Mouse (Mus musculus): ENCODE results near the gene Mt4. TPM values are rescaled to one million over a fixed set of nuclear protein-coding genes. Genes with fewer than 3 reads are reported as not detected.

Mt4 gene
- polyA plus RNA-seq, 1 experiment from 2014 or later, result not detected

DNA sequence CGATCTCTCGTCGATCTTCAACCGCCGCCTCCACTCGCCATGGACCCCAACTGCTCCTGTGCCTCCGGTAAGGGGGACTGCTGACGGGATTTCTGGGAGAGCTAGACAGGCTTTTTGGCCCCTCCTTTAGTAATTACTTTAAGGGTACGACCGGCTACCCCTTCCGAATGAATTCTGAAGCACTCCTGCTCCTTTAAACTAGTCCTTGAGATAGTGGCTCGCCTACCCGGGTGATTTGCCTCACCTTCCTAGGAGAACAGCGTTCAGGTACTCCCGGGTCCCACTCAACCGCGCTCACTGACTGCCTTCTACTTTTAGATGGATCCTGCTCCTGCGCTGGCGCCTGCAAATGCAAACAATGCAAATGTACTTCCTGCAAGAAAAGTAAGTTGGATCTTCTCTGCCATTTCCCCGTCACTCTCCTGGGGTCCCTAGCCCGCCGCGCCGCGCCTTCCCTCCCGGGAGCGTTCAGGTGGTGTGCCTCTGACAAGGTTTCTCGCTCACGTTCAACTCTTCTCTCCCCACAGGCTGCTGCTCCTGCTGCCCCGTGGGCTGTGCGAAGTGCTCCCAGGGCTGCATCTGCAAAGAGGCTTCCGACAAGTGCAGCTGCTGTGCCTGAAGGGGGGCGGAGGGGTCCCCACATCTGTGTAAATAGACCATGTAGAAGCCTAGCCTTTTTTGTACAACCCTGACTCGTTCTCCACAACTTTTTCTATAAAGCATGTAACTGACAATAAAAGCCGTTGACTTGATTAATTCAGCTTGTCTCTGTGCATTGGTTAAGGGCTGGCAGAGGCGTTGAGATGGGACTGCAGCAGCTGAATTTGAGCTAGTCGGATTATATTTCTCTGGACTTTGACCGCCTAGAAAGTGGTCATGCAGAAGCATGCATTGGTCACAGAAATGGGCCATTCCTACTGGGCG, 36.1 kb downstream of the Mt4 start:
- WGBS, result 2% methylated on average over 39 of the region's 39 CpGs
- H3K4me2 ChIP-seq, result peak overlapping the region; percentile 92
- no peaks in the 10 kb centered on the region for H3K9me3 ChIP-seq
- H3K27me3 ChIP-seq, result peaks cover 85% of the 10 kb centered on the region
- peak overlapping the region; percentile 46 for H3K4me3 ChIP-seq
- no peak for ATAC-seq (ENCODE audit: borderline replicate concordance, extremely low read depth, low FRiP score, low TSS enrichment)
- H3K27ac ChIP-seq, result 0 out of 2 replicates have a peak overlapping the region, but pooled peaks have one; percentile 37
- H3K36me3 ChIP-seq, result no peaks in the 10 kb centered on the region
- H3K4me1 ChIP-seq, result peaks cover 24% of the 10 kb centered on the region
- 0 out of 2 replicates have a peak overlapping the region, but pooled peaks have one; percentile 40 for H3K9ac ChIP-seq

DNA sequence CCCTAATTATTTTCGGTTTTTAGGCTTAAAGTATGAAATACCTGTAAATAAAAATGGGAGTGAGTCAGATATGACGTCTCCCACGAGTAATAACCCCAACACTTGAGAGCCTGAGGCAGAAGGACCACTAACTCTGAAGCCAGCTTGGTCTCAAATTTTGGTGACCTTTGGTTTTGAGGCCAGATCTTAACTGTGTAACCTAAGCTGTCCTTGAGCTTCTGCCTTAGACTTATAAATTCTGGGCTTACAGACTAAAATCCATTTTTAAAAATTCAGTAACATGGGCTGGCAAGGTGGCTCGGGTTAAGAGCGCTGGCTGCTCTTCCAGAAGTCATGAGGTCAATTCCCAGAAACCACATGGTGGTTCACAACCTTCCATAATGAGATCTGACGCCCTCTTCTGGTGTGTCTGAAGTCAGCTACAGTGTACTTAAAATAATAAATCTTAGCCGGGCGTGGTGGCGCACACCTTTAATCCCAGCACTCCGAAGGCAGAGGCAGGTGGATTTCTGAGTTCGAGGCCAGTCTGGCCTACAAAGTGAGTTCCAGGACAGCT, 36.9 kb downstream of the Mt4 start:
- Histone ChIP-seq H3K9ac (no peak overlapping the region), H3K4me1 (peaks cover 24% of the 10 kb centered on the region), H3K9me3 (no peaks in the 10 kb centered on the region), H3K27me3 (peaks cover 89% of the 10 kb centered on the region), H3K27ac (no peak overlapping the region), H3K4me2 (peak overlapping the region; percentile 92), H3K4me3 (no peak overlapping the region), H3K36me3 (no peaks in the 10 kb centered on the region)
- no peak for ATAC-seq (ENCODE audit: borderline replicate concordance, extremely low read depth, low FRiP score, low TSS enrichment)
- WGBS, result 56% methylated on average over 11 of the region's 11 CpGs

DNA sequence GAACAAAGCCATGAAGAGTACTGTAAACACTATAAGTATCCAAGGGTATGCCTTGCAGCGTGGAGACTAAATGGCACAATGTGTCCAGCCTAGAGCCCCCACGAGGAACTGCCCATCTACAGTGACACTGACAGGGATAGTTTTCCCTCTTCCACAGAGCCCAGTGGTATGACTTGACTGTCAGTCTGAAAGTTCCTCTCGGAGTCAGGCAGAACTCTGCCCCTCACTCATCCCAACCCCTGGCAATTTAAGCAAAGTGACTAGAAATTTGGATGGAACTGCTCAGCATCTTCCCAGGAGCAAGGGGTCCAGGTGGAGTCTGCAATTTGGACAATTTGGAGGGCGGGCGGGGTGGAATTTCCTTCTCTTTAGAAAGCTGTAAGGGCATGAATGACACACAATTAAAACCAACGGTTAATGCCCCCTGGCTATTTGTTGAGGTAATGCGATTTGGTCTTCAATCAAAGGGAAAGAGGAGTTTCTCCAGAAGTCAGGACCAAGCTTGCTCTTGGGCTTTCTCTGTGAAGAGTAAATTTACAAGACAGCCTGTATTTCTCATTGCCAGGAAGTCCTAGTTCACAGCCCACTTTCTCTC, 37.7 kb downstream of the Mt4 start:
- 33% methylated on average over 7 of the region's 7 CpGs for WGBS
- ATAC-seq (ENCODE audit: borderline replicate concordance, extremely low read depth, low FRiP score, low TSS enrichment), result no peak
- H3K4me2 ChIP-seq, result no peak overlapping the region
- H3K4me1 ChIP-seq, result peaks cover 27% of the 10 kb centered on the region
- H3K9ac ChIP-seq, result no peak overlapping the region
- H3K27ac ChIP-seq, result no peak overlapping the region
- no peaks in the 10 kb centered on the region for H3K9me3 ChIP-seq
- no peaks in the 10 kb centered on the region for H3K36me3 ChIP-seq
- H3K27me3 ChIP-seq, result peaks cover 90% of the 10 kb centered on the region
- H3K4me3 ChIP-seq, result no peak overlapping the region

DNA sequence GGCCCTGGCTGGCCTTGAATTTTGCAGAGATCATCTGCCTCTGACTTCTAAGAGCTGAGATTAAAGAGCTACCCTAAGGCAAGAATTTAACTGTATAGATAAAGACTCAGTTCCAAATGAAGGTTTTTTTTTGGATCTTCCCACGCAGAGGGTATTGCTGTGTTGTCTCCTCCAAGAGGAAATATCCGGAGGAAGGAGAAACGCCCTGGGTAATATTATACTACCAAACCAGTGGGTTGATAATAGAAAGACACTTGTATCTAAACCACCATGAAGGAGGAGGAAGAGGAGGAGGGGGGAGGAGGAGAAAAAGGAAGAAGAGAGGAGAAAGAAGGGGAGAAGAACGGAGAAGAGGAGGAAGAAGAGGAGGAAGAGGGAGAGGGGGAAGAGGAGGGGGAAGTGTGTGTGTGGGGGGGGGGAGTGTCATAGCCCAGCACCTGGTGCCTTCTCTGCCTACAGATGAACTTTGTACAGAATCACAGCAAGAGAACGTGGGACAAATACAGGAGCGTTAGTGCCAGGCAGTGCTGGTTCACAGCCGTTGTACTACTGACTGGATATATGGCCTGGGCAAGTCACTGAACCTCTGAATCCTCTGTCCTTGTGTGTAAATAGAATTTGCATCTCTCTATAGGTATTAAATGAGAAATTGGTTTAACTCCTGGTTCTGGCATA, 40.9 kb downstream of the Mt4 start:
- Histone ChIP-seq H3K4me3 (no peak overlapping the region), H3K36me3 (no peaks in the 10 kb centered on the region), H3K9me3 (no peaks in the 10 kb centered on the region), H3K4me1 (peaks cover 18% of the 10 kb centered on the region), H3K4me2 (no peak overlapping the region), H3K9ac (no peak overlapping the region), H3K27ac (no peak overlapping the region), H3K27me3 (peaks cover 92% of the 10 kb centered on the region)
- 62% methylated on average over 7 of the region's 7 CpGs for WGBS
- ATAC-seq (ENCODE audit: borderline replicate concordance, extremely low read depth, low FRiP score, low TSS enrichment), result no peak

DNA sequence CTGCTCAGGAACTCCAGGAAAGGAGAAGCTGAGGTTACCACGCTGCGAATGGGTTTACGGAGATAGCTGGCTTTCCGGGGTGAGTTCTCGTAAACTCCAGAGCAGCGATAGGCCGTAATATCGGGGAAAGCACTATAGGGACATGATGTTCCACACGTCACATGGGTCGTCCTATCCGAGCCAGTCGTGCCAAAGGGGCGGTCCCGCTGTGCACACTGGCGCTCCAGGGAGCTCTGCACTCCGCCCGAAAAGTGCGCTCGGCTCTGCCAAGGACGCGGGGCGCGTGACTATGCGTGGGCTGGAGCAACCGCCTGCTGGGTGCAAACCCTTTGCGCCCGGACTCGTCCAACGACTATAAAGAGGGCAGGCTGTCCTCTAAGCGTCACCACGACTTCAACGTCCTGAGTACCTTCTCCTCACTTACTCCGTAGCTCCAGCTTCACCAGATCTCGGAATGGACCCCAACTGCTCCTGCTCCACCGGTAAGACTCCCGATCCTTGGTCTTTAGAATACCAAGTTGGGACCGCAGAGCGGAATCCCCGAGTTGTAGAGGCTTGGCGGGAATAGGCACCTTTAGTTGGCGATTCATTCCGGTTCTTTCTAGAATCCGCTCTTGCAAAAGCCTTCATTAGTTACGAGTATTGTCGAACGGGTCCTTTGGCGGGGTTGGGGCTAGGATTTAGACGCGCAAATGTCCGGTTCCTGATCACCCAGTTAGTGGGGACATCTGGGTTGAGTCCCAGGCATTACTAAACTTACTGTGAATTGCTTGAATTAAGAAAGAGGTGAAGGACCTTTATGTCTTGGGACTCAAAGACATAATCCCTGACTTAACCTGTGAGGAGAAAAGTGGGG, 42.1 kb downstream of the Mt4 start, which contains the start of gene Mt1:
TSS of gene Mt1 (plus strand) at position 226 of the 856 bp plus-strand sequence.
- peak within 1 kb of the TSS; percentile 48 for H3K4me3 ChIP-seq

DNA sequence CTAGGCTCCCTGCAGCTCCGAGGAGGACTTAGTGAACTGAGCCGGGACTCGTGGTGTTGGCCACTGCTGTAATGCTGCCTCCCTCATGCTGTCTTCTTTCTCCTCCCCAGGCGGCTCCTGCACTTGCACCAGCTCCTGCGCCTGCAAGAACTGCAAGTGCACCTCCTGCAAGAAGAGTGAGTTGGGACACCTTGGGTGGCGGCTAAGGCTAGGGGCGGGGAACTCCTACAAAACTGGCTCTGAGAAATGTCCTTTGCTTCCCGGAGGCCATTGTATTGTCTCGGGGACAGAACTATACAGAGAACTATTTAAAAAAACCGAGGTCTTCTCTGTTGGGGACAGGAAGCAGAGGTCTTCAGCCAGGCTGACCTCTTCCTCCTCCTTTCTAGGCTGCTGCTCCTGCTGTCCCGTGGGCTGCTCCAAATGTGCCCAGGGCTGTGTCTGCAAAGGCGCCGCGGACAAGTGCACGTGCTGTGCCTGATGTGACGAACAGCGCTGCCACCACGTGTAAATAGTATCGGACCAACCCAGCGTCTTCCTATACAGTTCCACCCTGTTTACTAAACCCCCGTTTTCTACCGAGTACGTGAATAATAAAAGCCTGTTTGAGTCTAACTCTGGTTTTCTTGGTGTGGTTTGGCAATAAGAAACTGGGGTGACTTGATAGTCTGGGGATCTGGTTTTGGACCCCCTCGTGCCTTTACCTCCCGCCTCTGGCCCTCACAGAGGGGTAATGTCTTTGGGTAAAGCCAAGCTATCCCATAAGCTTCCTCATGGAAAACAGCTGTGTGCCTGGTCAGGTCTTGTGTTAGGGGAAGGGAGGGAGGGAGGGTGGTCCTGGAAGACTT, 42.9 kb downstream of the Mt4 start:
- Histone ChIP-seq H3K27me3 (peaks cover 91% of the 10 kb centered on the region), H3K36me3 (no peaks in the 10 kb centered on the region), H3K4me2 (peak overlapping the region; percentile 81), H3K9ac (peak overlapping the region; percentile 44), H3K9me3 (no peaks in the 10 kb centered on the region), H3K4me1 (peaks cover 30% of the 10 kb centered on the region), H3K27ac (no peak overlapping the region), H3K4me3 (peak overlapping the region; percentile 48)
- 6% methylated on average over 25 of the region's 25 CpGs for WGBS
- no peak for ATAC-seq (ENCODE audit: borderline replicate concordance, extremely low read depth, low FRiP score, low TSS enrichment)

More for the DNA sequence above, 42.1 kb downstream of the Mt4 start, which contains the start of gene Mt1:
- Histone ChIP-seq H3K4me1 (peaks cover 24% of the 10 kb centered on the region), H3K9me3 (no peaks in the 10 kb centered on the region), H3K4me2 (peak within 1 kb of the TSS; percentile 81), H3K9ac (peak within 1 kb of the TSS; percentile 44), H3K27ac (peak within 1 kb of the TSS; percentile 14; the same call in 1 of the 2 replicates), H3K36me3 (no peaks in the 10 kb centered on the region), H3K27me3 (peaks cover 92% of the 10 kb centered on the region)
- under 1% methylated on average over 50 of the region's 50 CpGs for WGBS
- ATAC-seq (ENCODE audit: borderline replicate concordance, extremely low read depth, low FRiP score, low TSS enrichment), result peak; percentile 91

DNA sequence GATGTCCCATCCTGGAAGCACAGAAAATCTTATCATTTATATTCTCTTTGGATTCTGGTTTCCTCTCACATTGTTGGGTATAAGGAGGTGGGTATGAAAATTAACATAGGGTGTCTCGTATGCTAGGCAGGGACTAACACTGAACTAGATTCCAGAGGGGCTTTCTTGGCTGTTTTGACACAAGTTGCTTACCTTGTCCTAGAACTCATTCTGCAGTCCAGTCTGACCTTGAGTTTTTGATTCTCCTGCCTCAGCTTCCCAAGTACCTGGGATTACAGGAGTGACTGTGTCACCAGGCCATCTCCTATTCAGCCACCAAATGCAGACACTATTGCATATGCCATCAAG, 43.5 kb downstream of the Mt4 start:
- peak overlapping the region; percentile 81; the same call in 1 of the 2 replicates for H3K4me2 ChIP-seq
- WGBS, result 75% methylated on average over 1 of the region's 1 CpGs
- no peak for ATAC-seq (ENCODE audit: borderline replicate concordance, extremely low read depth, low FRiP score, low TSS enrichment)
- H3K9ac ChIP-seq, result no peak overlapping the region
- no peak overlapping the region for H3K27ac ChIP-seq
- H3K4me3 ChIP-seq, result no peak overlapping the region
- H3K27me3 ChIP-seq, result peaks cover 88% of the 10 kb centered on the region
- H3K9me3 ChIP-seq, result no peaks in the 10 kb centered on the region
- H3K4me1 ChIP-seq, result peaks cover 30% of the 10 kb centered on the region
- H3K36me3 ChIP-seq, result no peaks in the 10 kb centered on the region

DNA sequence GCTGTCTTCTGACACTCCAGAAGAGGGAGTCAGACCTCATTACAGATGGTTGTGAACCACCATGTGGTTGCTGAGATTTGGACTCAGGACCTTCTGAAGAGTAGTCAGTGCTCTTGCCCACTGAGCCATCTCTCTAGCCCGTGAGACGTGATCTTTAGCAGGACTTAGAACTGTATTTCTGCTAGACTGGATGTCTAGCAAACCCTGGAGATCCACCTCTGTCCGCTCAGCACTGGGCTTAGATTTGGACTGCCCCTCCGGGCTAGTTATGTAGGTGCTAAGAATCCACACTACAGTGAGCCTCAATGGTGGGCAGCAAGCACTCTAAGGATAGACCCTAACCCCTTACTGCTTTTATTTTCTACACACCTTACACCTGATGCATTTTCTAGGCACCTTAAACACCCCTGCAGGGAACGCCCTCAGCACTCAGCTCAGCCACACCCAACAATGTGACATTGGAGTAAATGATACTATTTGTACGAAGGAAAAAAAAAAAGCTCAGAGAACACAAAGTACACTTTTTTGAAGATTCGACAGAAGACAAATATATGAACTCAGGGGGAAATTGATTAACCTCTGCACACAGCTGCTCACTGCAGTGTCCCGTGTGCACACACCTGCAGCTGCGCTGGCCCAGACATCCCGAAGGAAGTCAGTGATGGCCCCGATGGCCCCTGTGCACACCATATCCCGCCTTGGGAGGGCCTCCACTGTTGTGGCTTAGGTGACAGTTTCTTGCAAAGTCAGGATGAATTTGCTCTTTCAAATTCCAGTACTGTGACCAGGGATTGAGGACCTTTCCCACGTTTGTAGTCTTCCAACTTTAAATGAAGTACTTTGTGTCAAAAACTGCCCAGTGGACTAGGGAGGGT, 45.3 kb downstream of the Mt4 start:
- Histone ChIP-seq H3K27ac (peak overlapping the region; percentile 56; the same call in 1 of the 2 replicates), H3K36me3 (no peaks in the 10 kb centered on the region), H3K4me1 (peaks cover 41% of the 10 kb centered on the region), H3K4me3 (peak overlapping the region; percentile 23), H3K9me3 (no peaks in the 10 kb centered on the region), H3K9ac (no peak overlapping the region), H3K4me2 (peak overlapping the region; percentile 57), H3K27me3 (peaks cover 88% of the 10 kb centered on the region)
- no peak for ATAC-seq (ENCODE audit: borderline replicate concordance, extremely low read depth, low FRiP score, low TSS enrichment)
- WGBS, result 57% methylated on average over 13 of the region's 13 CpGs

DNA sequence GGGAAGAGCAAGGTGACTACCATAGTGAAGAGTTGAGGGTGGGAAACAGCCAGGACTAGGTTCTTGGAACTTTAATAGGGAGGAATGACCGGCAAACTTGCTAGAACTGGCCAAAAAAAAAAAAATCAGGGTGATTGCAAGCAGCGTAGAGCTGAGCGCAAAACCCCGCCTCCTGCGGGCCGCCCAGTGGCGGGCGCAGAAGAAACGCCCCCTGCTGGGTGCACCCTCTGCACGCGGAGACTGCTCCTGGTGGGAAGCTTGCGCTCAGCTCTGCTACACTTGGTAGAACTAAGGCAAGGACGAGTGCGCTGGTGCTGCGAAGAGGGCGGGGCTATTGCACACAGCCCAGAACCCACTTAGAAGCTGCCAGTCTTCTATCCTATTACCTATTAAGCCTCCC, 46.1 kb downstream of the Mt4 start:
- H3K36me3 ChIP-seq, result no peaks in the 10 kb centered on the region
- H3K4me2 ChIP-seq, result peak overlapping the region; percentile 57
- ATAC-seq (ENCODE audit: borderline replicate concordance, extremely low read depth, low FRiP score, low TSS enrichment), result peak; percentile 78
- under 1% methylated on average over 16 of the region's 16 CpGs for WGBS
- H3K27me3 ChIP-seq, result peaks cover 88% of the 10 kb centered on the region
- peak overlapping the region; percentile 56 for H3K27ac ChIP-seq
- H3K9ac ChIP-seq, result no peak overlapping the region
- peak overlapping the region; percentile 23 for H3K4me3 ChIP-seq
- H3K4me1 ChIP-seq, result peaks cover 45% of the 10 kb centered on the region
- H3K9me3 ChIP-seq, result no peaks in the 10 kb centered on the region
